Mouse (Mus musculus) cerebellum, postnatal 14 days (tissue): ENCODE measurements at regions not wholly inside any gene's neighbourhood (a gene's known extent, or its start where the extent isn't known, plus 50 kb on each side); places are given as distances from the start of the nearest gene placed in this dataset.

Experiments used
- DNase-seq, 2 experiments: peaks; one replicate each; pipeline ENCODE4 v3.0.0; 2021; ENCODE audit warnings: mixed read lengths in 2 of 2

GRCm38 (mm10) chr1:83495022-83495421, 87.0 kb upstream of the Sphkap start:
- DNase-seq, result peak; percentile 56 to 75

GRCm38 (mm10) chr1:83479111-83479510, 71.1 kb upstream of the Sphkap start:
- no peak for DNase-seq
